Mouse (Mus musculus): ENCODE results near the gene Ccser1. TPM values are rescaled to one million over a fixed set of nuclear protein-coding genes. Genes with fewer than 3 reads are reported as not detected.
"Not testable (repeated sequence)": the region's sequence is repeated elsewhere in the genome, so short reads cannot be mapped to it uniquely, and the experiment has no call there.

Ccser1 gene
- polyA plus RNA-seq, 1 experiment = 9.3 TPM

- no peak for DNase-seq (ENCODE audit: extremely low spot score in 1 of 2, low spot score in 1 of 2)
Measured at GRCm38 (mm10) chr6:61217717-61218116, 37.6 kb downstream of the Ccser1 start.

GRCm38 (mm10) chr6:61223563-61223962 is 43.4 kb downstream of the Ccser1 start:
- DNase-seq (ENCODE audit: extremely low spot score in 1 of 2, low spot score in 1 of 2) = no peak

GRCm38 (mm10) chr6:61225302-61225701 is 45.2 kb downstream of the Ccser1 start:
- no peak for DNase-seq (ENCODE audit: extremely low spot score in 1 of 2, low spot score in 1 of 2)

- no peak for DNase-seq (ENCODE audit: extremely low spot score in 1 of 2, low spot score in 1 of 2)
Measured at GRCm38 (mm10) chr6:61230058-61230718, 50.1 kb downstream of the Ccser1 start.

- no peak for DNase-seq (ENCODE audit: extremely low spot score in 1 of 2, low spot score in 1 of 2)
Measured at GRCm38 (mm10) chr6:61233060-61233459, 52.9 kb downstream of the Ccser1 start.

- no peak for DNase-seq (ENCODE audit: extremely low spot score in 1 of 2, low spot score in 1 of 2)
Measured at GRCm38 (mm10) chr6:61233548-61234187, 53.5 kb downstream of the Ccser1 start.

- no peak for DNase-seq (ENCODE audit: extremely low spot score in 1 of 2, low spot score in 1 of 2)
Measured at GRCm38 (mm10) chr6:61240618-61241017, 60.5 kb downstream of the Ccser1 start.

- no peak for DNase-seq (ENCODE audit: extremely low spot score in 1 of 2, low spot score in 1 of 2)
Measured at GRCm38 (mm10) chr6:61242556-61242955, 62.4 kb downstream of the Ccser1 start.

GRCm38 (mm10) chr6:61246523-61246922 is 66.4 kb downstream of the Ccser1 start:
- no peak for DNase-seq (ENCODE audit: extremely low spot score in 1 of 2, low spot score in 1 of 2)

- no peak for DNase-seq (ENCODE audit: extremely low spot score in 1 of 2, low spot score in 1 of 2)
Measured at GRCm38 (mm10) chr6:61247842-61248472, 67.8 kb downstream of the Ccser1 start.

GRCm38 (mm10) chr6:61248700-61249099 is 68.6 kb downstream of the Ccser1 start:
- no peak for DNase-seq (ENCODE audit: extremely low spot score in 1 of 2, low spot score in 1 of 2)

- no peak for DNase-seq (ENCODE audit: extremely low spot score in 1 of 2, low spot score in 1 of 2)
Measured at GRCm38 (mm10) chr6:61251232-61251631, 71.1 kb downstream of the Ccser1 start.

- no peak for DNase-seq (ENCODE audit: extremely low spot score in 1 of 2, low spot score in 1 of 2)
Measured at GRCm38 (mm10) chr6:61252912-61253311, 72.8 kb downstream of the Ccser1 start.

GRCm38 (mm10) chr6:61255874-61256273 is 75.8 kb downstream of the Ccser1 start:
- DNase-seq (ENCODE audit: extremely low spot score in 1 of 2, low spot score in 1 of 2) = not testable (repeated sequence)

- DNase-seq (ENCODE audit: extremely low spot score in 1 of 2, low spot score in 1 of 2) = no peak
Measured at GRCm38 (mm10) chr6:61258847-61259634, 78.9 kb downstream of the Ccser1 start.

GRCm38 (mm10) chr6:61261381-61261780 is 81.3 kb downstream of the Ccser1 start:
- DNase-seq (ENCODE audit: extremely low spot score in 1 of 2, low spot score in 1 of 2) = no peak

GRCm38 (mm10) chr6:61262448-61262847 is 82.3 kb downstream of the Ccser1 start:
- DNase-seq (ENCODE audit: extremely low spot score in 1 of 2, low spot score in 1 of 2) = no peak

- DNase-seq (ENCODE audit: extremely low spot score in 1 of 2, low spot score in 1 of 2) = no peak
Measured at GRCm38 (mm10) chr6:61263291-61263690, 83.2 kb downstream of the Ccser1 start.

- DNase-seq (ENCODE audit: extremely low spot score in 1 of 2, low spot score in 1 of 2) = no peak
Measured at GRCm38 (mm10) chr6:61271033-61271432, 90.9 kb downstream of the Ccser1 start.

GRCm38 (mm10) chr6:61273430-61273829 is 93.3 kb downstream of the Ccser1 start:
- no peak for DNase-seq (ENCODE audit: extremely low spot score in 1 of 2, low spot score in 1 of 2)

- no peak for DNase-seq (ENCODE audit: extremely low spot score in 1 of 2, low spot score in 1 of 2)
Measured at GRCm38 (mm10) chr6:61279506-61279905, 99.4 kb downstream of the Ccser1 start.
